Mouse (Mus musculus) embryo, embryonic 11 days (tissue): ENCODE results near the gene Mcu.

Experiments used
- DNase-seq: peaks from one replicate; pipeline ENCODE4 v3.0.0-alpha.2; 2015

The Mcu gene

DNA sequence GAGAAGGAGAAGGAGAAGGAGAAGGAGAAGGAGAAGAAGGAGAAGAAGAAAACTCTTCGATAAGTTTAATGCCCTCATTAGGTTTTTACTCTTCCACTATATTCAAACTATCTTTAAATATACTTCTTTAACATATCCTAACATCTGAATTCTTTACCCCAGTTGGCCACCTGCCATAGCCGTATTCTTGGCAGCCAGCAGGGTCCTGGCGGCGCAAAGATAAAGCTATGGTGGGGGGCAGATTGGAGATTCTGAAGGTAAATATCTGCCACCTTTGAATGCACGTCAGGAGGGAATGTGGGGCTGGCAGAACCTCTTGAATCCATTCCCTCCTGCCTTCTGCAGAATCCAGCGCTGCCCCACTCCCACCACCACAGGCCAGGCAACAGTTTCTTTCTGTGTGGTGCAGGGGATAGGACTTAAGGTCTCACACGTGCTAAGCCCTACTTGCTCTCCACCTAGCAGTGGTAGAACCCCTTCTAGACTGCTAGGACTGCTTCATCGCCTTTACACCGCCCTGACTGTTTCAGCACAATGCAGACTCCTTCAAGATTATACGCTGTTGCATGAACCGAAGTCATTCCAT lies 11.5 kb downstream of the Mcu start:
- no peak for DNase-seq

DNA sequence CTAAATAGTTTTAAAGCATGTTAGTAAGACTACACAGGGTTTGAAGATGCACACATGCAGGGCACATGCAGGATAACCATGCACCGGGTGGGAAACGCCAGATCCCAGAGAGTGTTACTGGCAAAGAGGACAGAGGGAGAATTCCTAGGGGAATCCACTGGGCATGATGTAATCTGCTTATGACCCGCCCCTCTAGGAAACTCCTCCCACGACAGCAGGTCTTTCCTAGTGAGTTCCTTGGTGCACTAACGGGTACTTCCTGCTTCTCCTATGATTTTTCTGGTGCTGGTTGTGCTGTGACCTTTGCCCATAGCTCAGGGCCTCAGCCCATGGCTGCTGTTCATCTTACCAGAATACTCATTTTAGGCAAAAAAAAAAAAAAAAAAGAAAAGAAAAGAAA lies 12.6 kb downstream of the Mcu start:
- DNase-seq: no peak

DNA sequence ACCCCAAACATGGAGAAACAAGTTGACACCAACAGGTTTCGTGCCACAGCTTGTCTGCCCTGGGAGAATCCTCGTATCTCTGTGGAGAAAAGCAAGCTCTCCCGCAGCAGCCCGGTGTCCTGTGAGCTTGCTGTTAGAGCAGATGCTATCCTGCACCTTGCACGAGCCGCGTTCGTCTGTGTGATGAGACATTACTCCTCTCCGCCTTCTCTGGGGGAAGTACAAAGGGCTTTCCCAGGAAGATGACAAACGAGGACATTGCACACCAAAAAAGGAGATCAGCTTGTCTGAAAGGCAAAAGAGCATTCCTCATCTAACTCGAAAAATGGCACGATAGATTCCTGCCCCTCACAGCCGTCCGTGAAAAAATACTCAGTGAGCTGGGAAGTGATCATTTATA lies 13.6 kb downstream of the Mcu start:
- DNase-seq: no peak

DNA sequence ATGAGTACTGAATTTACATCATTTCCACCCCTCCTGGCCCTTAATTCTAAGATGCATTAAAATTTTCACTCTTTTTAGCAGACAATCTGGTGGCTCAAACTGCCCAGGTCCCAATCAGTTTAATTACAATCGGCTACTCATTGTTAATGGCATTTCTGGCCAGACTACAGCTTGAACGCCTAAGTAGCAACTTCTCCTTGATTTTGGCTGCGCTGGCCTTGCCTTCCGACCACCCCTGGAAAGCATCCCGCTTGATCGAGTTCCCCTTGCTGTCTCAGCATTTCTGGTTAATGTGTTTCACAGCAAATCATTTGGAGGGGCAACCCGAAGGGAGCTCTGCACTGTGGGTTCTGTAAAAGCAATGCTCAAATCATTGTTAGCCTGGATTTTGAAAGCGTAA lies 14.4 kb downstream of the Mcu start:
- no peak for DNase-seq

DNA sequence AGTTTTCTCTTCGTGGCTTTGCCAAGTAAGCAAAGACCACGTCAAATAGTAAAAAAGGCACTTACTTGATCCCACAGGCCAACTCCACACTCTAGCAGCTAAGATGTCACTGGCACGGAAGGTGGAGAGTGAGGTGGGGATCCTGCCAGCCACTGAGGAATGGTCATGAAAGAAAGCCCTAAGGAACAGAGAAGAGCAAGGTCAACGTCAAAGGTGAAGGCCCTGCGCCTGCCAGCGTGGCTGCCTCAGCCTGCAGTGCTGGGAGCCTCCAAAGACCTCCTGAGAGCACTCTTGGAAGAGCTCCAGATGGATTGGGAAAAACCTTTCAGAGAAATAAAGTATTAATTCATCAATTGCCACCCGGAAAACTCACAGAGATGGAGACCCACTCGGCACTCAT lies 16.0 kb downstream of the Mcu start:
- DNase-seq: no peak

DNA sequence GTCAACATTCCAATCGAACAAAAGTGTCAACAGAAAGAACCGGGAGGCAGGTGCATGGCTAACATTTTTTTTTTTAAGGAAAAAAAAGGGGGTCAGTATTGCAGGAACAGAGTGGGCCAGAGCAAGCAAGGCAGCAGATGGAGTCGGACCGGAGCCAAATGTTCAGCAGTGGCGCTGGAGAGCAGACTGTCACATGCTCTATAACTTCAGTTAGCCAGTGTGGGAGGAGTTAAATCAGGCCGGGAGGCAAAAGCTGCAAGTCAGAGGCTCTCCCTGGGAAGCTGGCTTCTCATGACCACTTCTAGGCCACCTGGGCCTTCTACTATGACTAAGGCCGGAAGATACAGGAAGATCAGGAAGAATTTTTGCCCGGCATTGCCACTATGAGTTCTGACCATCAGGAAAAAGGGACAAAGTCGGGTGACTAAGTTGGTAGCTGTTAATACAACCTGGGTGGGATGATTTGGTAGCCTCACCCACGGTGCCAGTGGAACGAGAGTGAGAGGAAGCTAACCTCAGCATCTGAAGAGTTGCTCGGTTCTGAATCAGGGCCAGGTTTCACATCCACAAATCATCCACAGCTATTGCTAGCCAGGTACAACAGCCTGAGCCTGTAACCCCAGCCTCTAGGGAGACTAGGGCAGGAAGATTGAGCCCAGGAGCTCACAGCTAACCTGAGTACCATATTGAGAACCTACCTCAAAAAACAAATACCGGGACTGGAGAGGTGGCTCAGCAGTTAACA lies 22.5 kb downstream of the Mcu start:
- no peak for DNase-seq

DNA sequence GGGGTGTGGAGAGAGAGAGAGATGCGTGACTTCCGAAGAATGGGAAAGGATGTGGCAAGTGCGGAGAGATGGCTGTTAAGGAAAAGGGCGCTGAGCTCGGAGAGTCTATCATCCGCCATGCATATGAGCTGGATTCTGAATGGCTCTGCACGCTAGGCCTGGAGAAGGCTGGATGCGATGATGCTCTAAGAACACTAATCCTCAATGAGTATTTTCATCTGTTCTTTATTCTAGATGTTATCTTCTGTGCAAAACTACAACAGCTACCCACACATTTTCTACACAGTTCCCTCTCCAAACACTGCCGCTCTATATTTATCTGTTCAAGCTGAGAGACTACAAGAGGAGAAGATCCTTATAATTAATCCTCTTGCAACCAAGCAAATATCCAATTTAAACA lies 25.9 kb downstream of the Mcu start:
- no peak for DNase-seq

DNA sequence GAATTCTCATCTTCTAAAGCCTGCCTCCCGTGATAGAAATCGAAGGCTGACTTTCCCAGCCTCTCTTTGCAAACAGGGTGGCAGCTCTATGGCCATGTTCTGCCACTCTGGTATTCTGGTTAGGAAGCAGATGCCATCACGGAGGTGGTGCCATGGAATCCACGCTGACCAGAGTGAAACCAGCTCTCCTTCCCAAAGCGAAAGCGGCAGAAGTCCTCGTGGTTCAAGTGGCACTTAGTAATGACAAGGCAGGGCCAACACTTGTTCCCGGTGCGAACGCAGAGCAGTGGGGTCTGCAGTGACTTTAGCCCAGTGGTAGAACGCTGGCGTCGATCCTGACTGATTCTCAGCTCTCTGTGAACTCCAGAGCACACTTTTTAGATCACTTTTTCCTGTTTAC lies 26.6 kb downstream of the Mcu start:
- DNase-seq: no peak

DNA sequence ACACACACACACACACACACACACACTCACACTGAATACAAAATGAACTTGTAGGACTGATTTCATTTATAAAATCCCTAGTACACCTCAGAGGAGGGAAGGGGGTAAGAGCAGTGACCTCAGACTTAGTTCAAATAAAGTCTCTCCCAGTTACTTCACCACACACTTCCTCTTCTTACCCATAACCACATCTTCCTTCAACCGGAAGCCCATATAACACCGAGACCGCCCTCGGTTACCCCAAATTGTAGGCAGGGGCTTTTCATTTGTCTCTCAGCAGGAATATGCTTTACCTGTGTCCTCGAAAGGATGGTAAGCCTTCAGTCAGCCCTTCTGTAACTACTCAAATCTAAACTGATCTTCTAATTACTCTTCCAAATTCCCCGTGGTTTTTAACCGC lies 27.1 kb downstream of the Mcu start:
- no peak for DNase-seq

DNA sequence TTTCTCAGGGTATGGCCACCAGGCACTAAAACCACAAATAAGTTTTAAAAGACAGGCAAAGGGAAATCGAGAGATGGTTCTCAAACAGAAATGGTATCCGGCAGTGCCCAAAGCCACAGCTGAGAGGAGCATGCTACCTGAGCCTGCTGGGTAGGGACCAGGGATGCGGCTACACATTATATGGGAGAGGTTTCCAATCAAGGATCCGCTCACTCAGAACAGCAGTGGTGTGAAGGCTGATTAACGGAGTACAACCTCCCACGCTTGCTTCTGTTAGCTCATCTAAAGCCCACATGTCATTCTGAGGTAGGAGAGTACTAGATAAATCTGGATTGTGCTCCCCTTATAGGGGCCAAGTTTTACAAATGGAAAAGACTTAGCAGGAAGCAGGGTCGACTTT lies 28.4 kb downstream of the Mcu start:
- DNase-seq: no peak

DNA sequence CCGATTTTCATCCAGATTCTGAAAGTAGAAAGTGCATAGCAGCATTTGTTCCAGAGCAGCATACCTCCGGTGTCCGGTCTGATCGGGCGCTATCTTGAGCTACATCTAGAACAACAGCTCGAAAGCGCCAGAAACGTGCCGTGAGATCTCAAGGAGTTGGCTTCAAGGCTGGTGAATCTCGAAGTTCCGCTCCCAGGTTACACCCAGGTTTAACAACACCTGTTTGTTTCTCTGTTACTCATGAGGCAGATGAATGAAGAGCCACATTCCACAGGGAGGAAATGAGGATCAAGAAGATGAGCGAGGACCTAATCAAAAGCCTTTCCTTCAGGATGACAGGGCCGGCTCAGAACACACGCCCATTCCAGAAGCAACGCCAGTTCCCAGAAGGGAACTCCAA lies 29.7 kb downstream of the Mcu start:
- no peak for DNase-seq

DNA sequence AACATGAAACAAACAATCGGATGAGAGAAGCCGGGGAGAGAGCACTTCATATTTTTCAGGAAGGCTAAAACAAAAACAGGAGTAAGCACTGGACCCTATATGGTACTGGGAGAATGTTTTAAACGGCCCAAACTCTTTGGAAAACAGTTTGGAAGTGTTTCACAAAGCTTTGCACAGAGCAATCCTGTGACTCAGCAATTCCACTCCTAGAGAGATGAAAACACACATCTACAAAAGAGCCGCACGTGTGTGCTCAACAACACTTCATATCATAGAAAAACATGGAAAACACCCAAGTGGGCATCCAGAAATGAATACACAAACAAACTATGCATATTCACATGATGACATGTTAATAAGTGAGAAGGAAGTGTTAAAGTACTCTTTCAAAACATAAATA lies 30.9 kb downstream of the Mcu start:
- no peak for DNase-seq

DNA sequence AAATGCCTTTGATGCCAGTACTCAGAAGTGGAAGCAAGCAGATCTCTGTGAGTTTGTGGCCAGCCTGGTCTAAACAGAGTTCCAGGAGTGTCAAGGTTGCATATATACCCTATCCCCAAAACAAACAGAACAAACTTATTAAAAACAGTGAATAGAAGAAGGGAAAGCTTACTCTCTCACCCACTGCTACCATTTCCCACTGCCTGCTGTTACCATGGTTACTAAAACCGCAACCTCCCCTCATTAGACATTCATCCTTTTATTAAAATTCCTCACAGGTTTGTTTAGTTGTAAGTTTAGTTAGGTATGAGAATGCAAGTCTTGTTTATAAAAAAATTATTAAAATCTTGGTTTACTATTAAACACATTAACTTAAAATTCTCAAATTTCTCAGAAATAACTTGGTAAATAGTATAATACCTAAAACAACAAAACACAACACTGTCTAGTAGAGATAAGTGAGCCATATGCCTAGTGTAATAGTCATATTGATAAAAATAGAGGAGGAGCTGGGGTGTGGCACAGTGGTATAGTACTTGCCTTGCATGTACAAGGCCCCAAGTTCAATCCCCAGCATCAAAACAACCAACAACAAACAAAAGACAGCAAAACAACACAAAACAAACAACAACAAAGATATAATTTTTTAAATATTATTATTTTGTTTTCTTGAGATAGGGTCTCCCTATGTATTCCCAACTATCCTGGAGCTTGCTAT lies 34.5 kb downstream of the Mcu start:
- no peak for DNase-seq

DNA sequence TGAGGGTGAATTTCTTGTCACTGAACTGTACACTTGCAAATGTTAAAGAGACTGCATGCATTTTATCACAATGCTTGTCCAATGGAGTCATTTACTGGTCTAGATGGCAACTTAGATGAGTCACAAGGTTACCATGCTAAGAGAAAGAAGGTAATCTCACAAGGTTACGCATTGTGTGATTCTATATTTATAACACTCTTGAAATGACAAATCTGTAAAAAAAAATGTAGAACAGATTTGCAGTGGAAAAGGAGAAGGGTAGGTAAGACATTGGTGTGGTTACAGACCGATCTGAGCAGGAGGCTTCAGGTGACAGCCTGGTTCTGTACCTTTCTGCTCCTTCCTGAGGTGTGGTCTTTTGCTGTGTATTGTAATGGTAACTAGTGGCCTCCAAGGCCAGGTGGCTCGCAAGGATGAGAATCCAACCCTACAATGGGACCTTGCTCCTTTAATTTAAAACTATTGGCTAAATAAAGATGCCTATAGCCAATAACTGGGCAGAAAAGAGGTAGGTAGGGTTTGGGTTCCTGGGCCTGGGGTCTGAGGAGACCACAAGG lies 35.8 kb downstream of the Mcu start:
- DNase-seq: no peak

DNA sequence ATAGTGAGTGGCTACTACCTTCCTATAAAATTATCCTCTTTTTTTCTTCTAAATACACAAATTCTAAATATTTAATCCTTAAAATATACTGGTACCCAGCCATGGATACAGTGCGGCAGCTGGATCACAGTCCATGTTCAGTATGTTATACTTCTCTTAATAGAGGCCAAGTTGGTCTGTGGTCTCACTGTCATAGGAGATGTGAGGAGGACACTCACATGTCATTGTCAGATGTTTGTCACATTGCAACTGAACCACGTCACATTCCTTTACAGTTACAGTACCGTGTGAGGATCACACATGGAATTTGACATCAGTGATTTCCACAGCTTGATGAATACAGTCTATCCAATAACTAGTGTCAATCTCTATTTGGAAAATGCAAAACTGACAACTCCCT lies 36.8 kb downstream of the Mcu start:
- no peak for DNase-seq

DNA sequence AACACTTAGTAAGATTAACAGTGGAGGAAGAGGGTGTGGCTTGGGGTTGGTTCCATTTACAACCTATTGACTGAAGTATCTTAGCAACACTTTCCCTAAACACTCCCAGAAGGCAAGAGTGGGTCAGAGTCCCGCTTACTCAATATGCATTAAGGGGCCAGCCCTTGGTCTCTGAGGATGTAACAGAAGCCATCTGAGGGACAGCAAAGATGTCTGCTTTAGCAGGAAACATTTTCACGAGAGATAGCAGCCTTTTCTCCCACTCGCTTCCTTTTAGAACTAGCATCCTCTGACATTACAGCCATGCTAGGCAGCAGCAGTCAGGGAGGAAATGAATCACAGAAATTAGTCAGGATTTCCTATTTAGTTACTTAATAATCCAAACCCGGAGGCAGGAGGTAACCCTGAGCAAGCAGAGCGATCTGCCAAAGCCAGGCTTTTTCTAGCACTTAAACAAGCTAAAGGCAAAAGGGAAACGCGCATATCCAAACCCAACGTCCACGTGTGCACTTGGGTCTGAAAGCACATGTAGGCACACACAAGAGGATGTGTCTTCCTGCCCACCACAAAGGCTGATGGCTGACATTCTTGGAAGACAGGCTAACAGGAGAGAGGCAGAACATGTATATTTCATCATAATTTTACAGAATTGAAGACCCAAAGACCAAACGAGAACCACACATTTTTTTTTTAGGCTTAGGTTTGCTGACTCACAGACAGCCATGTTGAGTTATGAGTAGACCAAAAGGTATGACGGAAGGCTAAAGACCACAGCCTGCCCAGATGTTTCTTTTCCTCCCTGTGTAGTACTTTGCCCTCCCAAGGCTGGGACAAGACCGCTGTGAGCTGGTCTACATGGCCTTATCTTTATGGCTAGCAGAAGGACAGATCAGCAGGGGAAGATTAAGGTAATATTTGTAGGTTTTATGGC lies 38.4 kb downstream of the Mcu start:
- DNase-seq: peak; percentile 58

DNA sequence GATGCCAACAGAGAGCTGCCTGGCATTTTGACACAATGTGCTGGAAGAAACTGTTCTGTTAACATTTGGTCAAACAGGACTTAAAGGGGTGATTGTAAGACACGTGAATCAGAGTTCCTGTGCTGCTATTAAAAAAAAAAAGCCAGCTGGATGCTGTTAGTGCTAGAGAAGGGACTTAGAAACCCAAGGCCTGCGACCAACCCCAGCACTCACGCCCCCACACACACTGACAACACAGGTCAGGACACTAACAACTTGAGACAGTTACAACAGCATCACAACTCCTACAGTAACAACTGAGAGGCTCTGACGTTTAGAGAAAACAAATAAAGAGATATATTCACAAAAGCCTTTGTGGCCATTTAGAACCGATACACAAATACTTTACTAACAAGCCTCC lies 40.2 kb downstream of the Mcu start:
- DNase-seq: no peak

DNA sequence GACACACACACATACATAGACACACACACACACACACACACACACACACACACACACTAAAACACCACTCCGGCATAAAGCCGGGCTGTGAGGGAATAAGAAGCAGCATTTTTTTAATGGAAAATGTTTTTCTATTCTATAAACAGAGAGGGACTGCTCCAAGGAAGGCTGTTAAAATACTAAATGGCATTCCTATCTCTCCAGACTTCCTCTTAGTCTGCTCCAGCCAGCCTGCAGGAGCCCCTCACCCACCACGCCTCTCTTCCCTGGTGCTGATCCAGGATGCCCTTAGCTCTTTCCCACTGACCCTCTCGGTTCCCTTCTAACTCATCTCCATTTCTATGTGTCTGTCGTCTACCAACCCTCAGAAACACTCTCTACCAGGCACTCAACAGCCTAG lies 44.5 kb downstream of the Mcu start:
- DNase-seq: no peak

DNA sequence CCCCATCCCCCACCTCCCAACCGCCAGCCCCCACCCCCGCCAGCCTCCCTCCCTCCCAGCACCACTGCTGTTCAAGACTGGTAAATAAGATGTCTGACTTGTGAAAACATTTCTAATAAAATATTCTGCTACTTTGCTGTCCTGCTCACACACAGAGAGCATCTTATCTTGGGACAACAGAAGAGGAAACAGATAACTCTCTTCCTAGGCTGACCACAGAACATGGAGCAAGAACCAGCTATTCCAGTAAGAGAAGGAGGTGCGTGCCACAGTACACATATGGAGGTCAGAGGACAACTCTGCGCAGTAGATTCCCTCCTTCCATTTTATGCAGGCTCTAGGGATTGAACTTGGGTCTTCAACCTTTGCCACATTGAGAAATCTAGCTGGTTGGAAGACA lies 45.2 kb downstream of the Mcu start:
- no peak for DNase-seq

DNA sequence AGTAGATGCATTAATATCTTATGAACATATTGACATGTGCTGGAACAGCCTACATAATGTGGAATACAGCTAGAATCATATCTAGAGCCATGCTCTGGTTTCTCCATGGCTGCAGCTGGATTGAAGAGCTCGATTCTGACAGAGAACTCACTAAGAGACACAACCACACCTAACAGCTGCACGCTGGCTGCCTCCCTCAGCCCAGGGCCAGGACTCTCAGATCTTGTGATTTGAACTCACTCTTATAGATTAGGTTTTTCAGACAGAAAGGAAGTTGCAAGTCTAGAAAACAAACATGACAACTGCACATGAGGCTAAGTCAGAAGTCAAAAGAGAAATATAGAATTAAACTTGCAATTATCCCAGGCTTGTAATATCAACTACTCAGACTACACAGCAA lies 45.7 kb downstream of the Mcu start:
- DNase-seq: no peak

DNA sequence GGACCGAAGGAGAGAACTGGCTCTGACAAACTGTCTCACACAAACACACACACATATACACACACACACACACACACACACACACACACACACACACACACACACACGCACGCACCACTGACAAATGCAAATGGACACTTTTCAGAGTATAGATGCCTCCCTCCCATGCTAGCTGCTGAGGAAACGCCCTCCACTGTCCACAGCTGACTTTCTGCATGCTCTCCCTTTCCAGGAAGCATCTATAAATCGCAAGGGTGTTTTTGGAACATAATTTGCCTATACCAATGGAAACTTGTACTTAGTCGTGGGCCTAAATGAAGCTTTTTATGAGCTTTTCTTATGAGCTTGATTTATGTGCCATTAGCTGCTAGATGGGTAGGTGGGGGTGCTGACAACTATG lies 46.1 kb downstream of the Mcu start:
- DNase-seq: no peak

DNA sequence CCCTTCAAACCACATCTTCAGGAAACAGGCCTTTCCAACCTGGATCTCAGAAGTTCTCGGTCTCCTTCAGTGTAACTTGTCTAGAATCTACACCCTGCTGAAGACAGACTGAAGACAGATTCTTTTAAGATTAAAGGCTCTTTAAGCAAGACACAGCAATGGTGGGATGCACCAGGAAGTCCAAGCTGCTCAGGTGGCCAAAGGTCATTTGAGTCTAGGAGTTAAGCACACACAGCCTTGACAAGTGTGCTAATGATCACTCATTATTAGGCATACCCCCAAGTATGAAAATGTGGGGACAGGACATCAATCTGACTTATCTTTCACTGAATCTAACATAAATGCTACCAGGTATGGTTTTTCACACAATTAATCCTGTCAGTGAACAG lies 47.0 kb downstream of the Mcu start:
- DNase-seq: no peak
